Mouse (Mus musculus): ENCODE data around the gene Cmtm2b. TPM values are rescaled to one million over a fixed set of nuclear protein-coding genes. Genes with fewer than 3 reads are reported as not detected.

Cmtm2b gene
- polyA plus RNA-seq, 1 experiment from 2014 or later: not detected

Other genes with a start within 250 kb of the Cmtm2b start
- gene Cdh5, start 220.6 kb upstream of the Cmtm2b start, polyA plus RNA-seq (2015; fragmentation: Nextera tagmentation; extraction: Ambion mirVana): 11.2 and 15.0 TPM in 2 replicates
- gene Bean1, start 151.8 kb upstream of the Cmtm2b start, polyA plus RNA-seq (2015; fragmentation: Nextera tagmentation; extraction: Ambion mirVana): 7.8 and 8.8 TPM in 2 replicates
- gene Tk2, start 73.7 kb upstream of the Cmtm2b start, polyA plus RNA-seq (2015; fragmentation: Nextera tagmentation; extraction: Ambion mirVana): 49.0 and 50.3 TPM in 2 replicates
- 33.6 and 36.9 TPM in 2 replicates for gene Cklf, start 71.4 kb upstream of the Cmtm2b start, polyA plus RNA-seq (2015; fragmentation: Nextera tagmentation; extraction: Ambion mirVana)
- not detected in 2 replicates for gene Cmtm2a, start 29.0 kb upstream of the Cmtm2b start, polyA plus RNA-seq (2015; fragmentation: Nextera tagmentation; extraction: Ambion mirVana)
- gene Gm45711, start 12.1 kb upstream of the Cmtm2b start, polyA plus RNA-seq (2015; fragmentation: Nextera tagmentation; extraction: Ambion mirVana): not detected in 2 replicates
- not detected in 2 replicates for gene Cmtm1, start 12.1 kb upstream of the Cmtm2b start, polyA plus RNA-seq (2015; fragmentation: Nextera tagmentation; extraction: Ambion mirVana)
- gene Gm11020, start 663 bp upstream of the Cmtm2b start, polyA plus RNA-seq (2015; fragmentation: Nextera tagmentation; extraction: Ambion mirVana): not detected in 2 replicates
- gene Cmtm3, start 17.2 kb downstream of the Cmtm2b start, polyA plus RNA-seq (2015; fragmentation: Nextera tagmentation; extraction: Ambion mirVana): 44.2 and 47.2 TPM in 2 replicates
- gene Cmtm4, start 73.6 kb downstream of the Cmtm2b start, polyA plus RNA-seq (2015; fragmentation: Nextera tagmentation; extraction: Ambion mirVana): 3.0 TPM in 2 replicates
- gene Dync1li2, start 120.8 kb downstream of the Cmtm2b start, polyA plus RNA-seq (2015; fragmentation: Nextera tagmentation; extraction: Ambion mirVana): 97.9 and 112 TPM in 2 replicates
- 0.70 and 0.90 TPM in 2 replicates for gene Terb1, start 187.7 kb downstream of the Cmtm2b start, polyA plus RNA-seq (2015; fragmentation: Nextera tagmentation; extraction: Ambion mirVana)
- gene Nae1, start 212.4 kb downstream of the Cmtm2b start, polyA plus RNA-seq (2015; fragmentation: Nextera tagmentation; extraction: Ambion mirVana): 104 and 108 TPM in 2 replicates
- gene Car7, start 212.5 kb downstream of the Cmtm2b start, polyA plus RNA-seq (2015; fragmentation: Nextera tagmentation; extraction: Ambion mirVana): 3.5 and 4.9 TPM in 2 replicates

Measured in hindbrain, embryonic 16.5 days (tissue).